Mouse (Mus musculus) cerebellum, adult 2 months (tissue): ENCODE results near the gene Setd5.

Experiments
- CTCF ChIP-seq: fragments of 200-500 bp; IDR thresholded peaks from 2 replicates; pipeline ENCODE4 v1.5.1; 2011; ENCODE audit warnings: low read depth, mild to moderate bottlenecking, control low read depth, low read length, moderate library complexity, borderline replicate concordance; ENCODE audit not compliant: insufficient read depth
- POLR2A ChIP-seq: fragments of 200-500 bp; IDR thresholded peaks from 2 replicates; pipeline ENCODE4 v1.6.1; 2011; ENCODE audit warnings: low read length, control low read depth, borderline replicate concordance; ENCODE audit not compliant: insufficient read depth

- no peak for TF ChIP-seq CTCF
- no peak for TF ChIP-seq POLR2A
Observed at GRCm38 (mm10) chr6:113184866-113185525, 107.8 kb downstream of the Setd5 start.
